Mouse (Mus musculus) ovary, adult 10 weeks (tissue): ENCODE results near the gene Fam19a2. TPM values are rescaled to one million over a fixed set of nuclear protein-coding genes. Genes with fewer than 3 reads are reported as not detected.

ENCODE experiments used
- polyA plus RNA-seq: library from polyadenylated mRNA; stranded (reverse); fragments of 350-450 nt; fragmentation: Illumina TruSeq; extraction: RNeasy Lipid Tissue Mini Kit (QIAGEN cat#74804); gene quantifications from one replicate; pipeline ENCODE4 v1.2.3, GENCODE M21; 2014

Fam19a2 gene
- polyA plus RNA-seq, result 1.5 TPM

GRCm38 (mm10) chr10:123263876-123264309 is at the start of gene Fam19a2:
Gene Fam19a2, plus strand, starts transcription at chr10:123263996.

Other genes starting within 250 kb of the Fam19a2 start
- 69.3 TPM for gene Mon2, start 187.5 kb upstream of the Fam19a2 start, polyA plus RNA-seq
- gene Usp15, start 67.0 kb upstream of the Fam19a2 start, polyA plus RNA-seq, result 88.9 TPM